Mouse (Mus musculus) liver, embryonic 14.5 days (tissue): ENCODE measurements at regions not wholly inside any gene's neighbourhood (a gene's known extent, or its start where the extent isn't known, plus 50 kb on each side); places are given as distances from the start of the nearest gene placed in this dataset.

Experiments
- CTCF ChIP-seq: IDR thresholded peaks from 2 replicates; pipeline ENCODE4 v1.5.1; 2016; ENCODE audit warnings: antibody characterized with exemption, low read depth, control low read depth
- EP300 ChIP-seq: IDR thresholded peaks from 2 replicates; pipeline ENCODE4 v1.6.1; 2016; ENCODE audit warnings: antibody characterized with exemption, low read depth

GRCm38 (mm10) chr2:50571021-50571420 is 274.4 kb upstream of the Mmadhc start:
- no peak for TF ChIP-seq CTCF
- no peak for TF ChIP-seq EP300
